Mouse (Mus musculus) CH12.LX (cell line): ENCODE data around the gene Rtn4ip1.

ENCODE experiments used
- CTCF ChIP-seq, 2 experiments: IDR thresholded peaks in 1 of 2; conservative IDR thresholded peaks in 1 of 2; 2 replicates each; pipeline ENCODE4 v1.5.1; 2011 to 2012; ENCODE audit warnings: low read depth in 2 of 2, low read length in 2 of 2, improper control_type of control experiment in 1 of 2, inconsistent platforms in 1 of 2, mild to moderate bottlenecking in 1 of 2, moderate library complexity in 1 of 2
- ETS1 ChIP-seq: conservative IDR thresholded peaks from 2 replicates; pipeline ENCODE4 v1.6.1; 2012; ENCODE audit warnings: low read depth, mild to moderate bottlenecking, inconsistent platforms, low read length, improper control_type of control experiment, moderate library complexity

GRCm38 (mm10) chr10:43870752-43871151 is 30.9 kb upstream of the Rtn4ip1 start:
- no peak for TF ChIP-seq ETS1
- peak; percentile 68 to 97 for TF ChIP-seq CTCF (conservative IDR thresholded peaks at IDR 0.05 in 1 of 2, IDR thresholded peaks at IDR 0.05 in 1 of 2; ENCODE audit: low read depth in 2 of 2, low read length in 2 of 2)
